Mouse (Mus musculus): ENCODE measurements around the gene Cadps2.

GRCm38 (mm10) chr6:23810087-23810486, 29.1 kb downstream of the Cadps2 start:
- TF ChIP-seq CTCF (IDR thresholded peaks at IDR 0.05; ENCODE audit: low read depth, low read length) (no peak), POLR2A (IDR thresholded peaks at IDR 0.05; ENCODE audit: extremely low read depth, insufficient read depth, low read length) (no peak)

Measured in liver, adult 2 months (tissue).